Mouse (Mus musculus): ENCODE measurements around the gene Btg3. TPM values are rescaled to one million over a fixed set of nuclear protein-coding genes. Genes with fewer than 3 reads are reported as not detected.
"Not testable (repeated sequence)": the region's sequence is repeated elsewhere in the genome, so short reads cannot be mapped to it uniquely, and the experiment has no call there.

Gene Btg3
- polyA plus RNA-seq, 1 experiment from 2014 or later = 23.3 TPM

DNA sequence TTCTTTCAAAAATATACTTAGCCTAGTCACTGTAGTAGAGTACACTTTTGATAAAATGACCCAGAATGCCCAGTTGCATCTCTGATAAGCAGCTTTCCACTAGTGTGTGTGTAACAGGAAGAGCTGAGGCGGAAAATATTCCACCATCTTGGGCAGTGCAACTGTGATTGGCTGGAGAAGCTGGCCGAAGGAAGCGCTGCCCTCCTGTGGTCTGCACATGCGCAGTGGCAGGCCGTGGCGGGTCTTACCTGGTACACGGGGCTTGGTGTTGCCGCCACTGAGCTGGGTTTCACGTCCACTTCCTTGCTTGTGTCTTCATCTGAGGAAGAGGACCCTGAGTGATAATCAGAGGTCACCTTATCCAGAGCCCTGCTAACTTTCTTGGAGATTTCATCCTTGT lies 12.4 kb downstream of the Btg3 start:
- not testable (repeated sequence) for H3K9me3 ChIP-seq (ENCODE audit: control insufficient read depth, low read length); H3K4me2 ChIP-seq (ENCODE audit: low read length); ATAC-seq; H3K4me3 ChIP-seq (replicated peaks; ENCODE audit: low read length); H3K27me3 ChIP-seq (replicated peaks; ENCODE audit: control insufficient read depth, insufficient read depth, low read length); H3K9ac ChIP-seq (replicated peaks; ENCODE audit: low read depth, low read length); H3K36me3 ChIP-seq (ENCODE audit: control insufficient read depth, insufficient read depth); H3K27ac ChIP-seq (ENCODE audit: low read length); H3K4me1 ChIP-seq (replicated peaks; ENCODE audit: control insufficient read depth, insufficient read depth, low read length)
- WGBS = 92% methylated on average over 9 of the region's 9 CpGs

GRCm38 (mm10) chr16:78361466-78361865 lies 15.5 kb downstream of the Btg3 start:
- H3K4me2 ChIP-seq (ENCODE audit: low read length) = no peak overlapping the region
- H3K9ac ChIP-seq (replicated peaks; ENCODE audit: low read depth, low read length) = no peak overlapping the region
- peaks cover 4% of the 10 kb centered on the region for H3K36me3 ChIP-seq (ENCODE audit: control insufficient read depth, insufficient read depth)
- H3K27me3 ChIP-seq (replicated peaks; ENCODE audit: control insufficient read depth, insufficient read depth, low read length) = no peaks in the 10 kb centered on the region
- H3K27ac ChIP-seq (ENCODE audit: low read length) = no peak overlapping the region
- no peak for ATAC-seq
- no peak overlapping the region for H3K4me3 ChIP-seq (replicated peaks; ENCODE audit: low read length)
- 86% methylated on average over 4 of the region's 4 CpGs for WGBS
- H3K9me3 ChIP-seq (ENCODE audit: control insufficient read depth, low read length) = no peaks in the 10 kb centered on the region
- no peaks in the 10 kb centered on the region for H3K4me1 ChIP-seq (replicated peaks; ENCODE audit: control insufficient read depth, insufficient read depth, low read length)

GRCm38 (mm10) chr16:78357757-78358156 lies 19.2 kb downstream of the Btg3 start:
- WGBS = 94% methylated on average over 3 of the region's 3 CpGs
- Histone ChIP-seq H3K27me3 (replicated peaks; ENCODE audit: control insufficient read depth, insufficient read depth, low read length) (no peaks in the 10 kb centered on the region), H3K9me3 (ENCODE audit: control insufficient read depth, low read length) (no peaks in the 10 kb centered on the region), H3K4me1 (replicated peaks; ENCODE audit: control insufficient read depth, insufficient read depth, low read length) (no peaks in the 10 kb centered on the region), H3K4me2 (ENCODE audit: low read length) (no peak overlapping the region), H3K36me3 (ENCODE audit: control insufficient read depth, insufficient read depth) (0 out of 2 replicates have a peak, but pooled peaks cover 2% of the 10 kb centered on the region), H3K4me3 (replicated peaks; ENCODE audit: low read length) (no peak overlapping the region), H3K27ac (ENCODE audit: low read length) (no peak overlapping the region), H3K9ac (replicated peaks; ENCODE audit: low read depth, low read length) (no peak overlapping the region)
- no peak for ATAC-seq

DNA sequence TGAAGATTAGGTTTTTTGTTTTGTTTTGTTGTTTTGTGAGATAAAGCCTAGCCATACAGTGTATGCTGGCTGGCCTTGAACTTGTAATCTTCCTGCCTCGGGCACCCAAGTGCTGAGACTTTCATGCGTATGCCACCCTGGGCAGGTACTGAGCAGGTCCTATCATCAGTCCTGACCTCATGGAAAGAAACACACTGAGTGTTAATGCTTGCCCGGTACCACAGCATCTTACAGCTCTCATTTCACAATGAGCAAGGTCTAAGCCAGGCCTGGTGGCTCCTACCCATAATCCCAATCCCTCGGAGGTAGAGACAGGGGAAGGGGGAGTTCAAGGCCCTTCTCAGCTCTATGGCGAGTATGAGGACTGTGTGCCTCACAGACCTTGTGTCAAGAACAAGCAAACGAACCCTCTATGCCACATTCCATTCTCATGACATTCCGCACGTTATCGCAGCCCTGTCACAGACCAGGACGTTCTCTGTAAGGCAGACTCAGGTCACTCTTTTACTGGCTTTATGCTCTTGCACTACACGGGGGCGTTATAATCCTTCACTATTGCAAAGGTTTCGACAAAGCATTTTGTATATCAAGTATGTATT lies 29.6 kb downstream of the Btg3 start:
- H3K27ac ChIP-seq (ENCODE audit: low read length) = no peak overlapping the region
- no peaks in the 10 kb centered on the region for H3K4me1 ChIP-seq (replicated peaks; ENCODE audit: control insufficient read depth, insufficient read depth, low read length)
- no peak for ATAC-seq
- peaks cover 4% of the 10 kb centered on the region for H3K36me3 ChIP-seq (ENCODE audit: control insufficient read depth, insufficient read depth)
- H3K4me2 ChIP-seq (ENCODE audit: low read length) = no peak overlapping the region
- WGBS = 80% methylated on average over 13 of the region's 13 CpGs
- H3K9ac ChIP-seq (replicated peaks; ENCODE audit: low read depth, low read length) = no peak overlapping the region
- no peaks in the 10 kb centered on the region for H3K9me3 ChIP-seq (ENCODE audit: control insufficient read depth, low read length)
- no peaks in the 10 kb centered on the region for H3K27me3 ChIP-seq (replicated peaks; ENCODE audit: control insufficient read depth, insufficient read depth, low read length)
- no peak overlapping the region for H3K4me3 ChIP-seq (replicated peaks; ENCODE audit: low read length)

- H3K4me3 ChIP-seq (replicated peaks; ENCODE audit: low read length) = no peak overlapping the region
- no peak overlapping the region for H3K9ac ChIP-seq (replicated peaks; ENCODE audit: low read depth, low read length)
- WGBS = 88% methylated on average over 2 of the region's 2 CpGs
- H3K27ac ChIP-seq (ENCODE audit: low read length) = no peak overlapping the region
- H3K4me2 ChIP-seq (ENCODE audit: low read length) = no peak overlapping the region
- H3K9me3 ChIP-seq (ENCODE audit: control insufficient read depth, low read length) = no peaks in the 10 kb centered on the region
- no peak for ATAC-seq
- peaks cover 4% of the 10 kb centered on the region for H3K36me3 ChIP-seq (ENCODE audit: control insufficient read depth, insufficient read depth)
- H3K27me3 ChIP-seq (replicated peaks; ENCODE audit: control insufficient read depth, insufficient read depth, low read length) = no peaks in the 10 kb centered on the region
- no peaks in the 10 kb centered on the region for H3K4me1 ChIP-seq (replicated peaks; ENCODE audit: control insufficient read depth, insufficient read depth, low read length)
These were observed 30.2 kb downstream of the Btg3 start for GRCm38 (mm10) chr16:78346662-78347327.

- ATAC-seq = no peak
These were observed 33.2 kb downstream of the Btg3 start for GRCm38 (mm10) chr16:78343792-78344191.

GRCm38 (mm10) chr16:78342767-78343166 lies 34.2 kb downstream of the Btg3 start:
- Histone ChIP-seq H3K4me1 (replicated peaks; ENCODE audit: control insufficient read depth, insufficient read depth, low read length) (no peaks in the 10 kb centered on the region), H3K27me3 (replicated peaks; ENCODE audit: control insufficient read depth, insufficient read depth, low read length) (no peaks in the 10 kb centered on the region), H3K36me3 (ENCODE audit: control insufficient read depth, insufficient read depth) (no peaks in the 10 kb centered on the region), H3K4me2 (ENCODE audit: low read length) (no peak overlapping the region), H3K27ac (ENCODE audit: low read length) (no peak overlapping the region), H3K9ac (replicated peaks; ENCODE audit: low read depth, low read length) (no peak overlapping the region), H3K9me3 (ENCODE audit: control insufficient read depth, low read length) (no peaks in the 10 kb centered on the region), H3K4me3 (replicated peaks; ENCODE audit: low read length) (no peak overlapping the region)
- no peak for ATAC-seq
- 82% methylated on average over 5 of the region's 5 CpGs for WGBS

More at GRCm38 (mm10) chr16:78343792-78344191, 33.2 kb downstream of the Btg3 start:
- no peaks in the 10 kb centered on the region for H3K9me3 ChIP-seq (ENCODE audit: control insufficient read depth, low read length)
- H3K4me3 ChIP-seq (replicated peaks; ENCODE audit: low read length) = no peak overlapping the region
- 71% methylated on average over 6 of the region's 6 CpGs for WGBS
- H3K9ac ChIP-seq (replicated peaks; ENCODE audit: low read depth, low read length) = no peak overlapping the region
- no peaks in the 10 kb centered on the region for H3K36me3 ChIP-seq (ENCODE audit: control insufficient read depth, insufficient read depth)
- H3K27ac ChIP-seq (ENCODE audit: low read length) = no peak overlapping the region
- H3K4me1 ChIP-seq (replicated peaks; ENCODE audit: control insufficient read depth, insufficient read depth, low read length) = no peaks in the 10 kb centered on the region
- no peak overlapping the region for H3K4me2 ChIP-seq (ENCODE audit: low read length)
- H3K27me3 ChIP-seq (replicated peaks; ENCODE audit: control insufficient read depth, insufficient read depth, low read length) = no peaks in the 10 kb centered on the region

DNA sequence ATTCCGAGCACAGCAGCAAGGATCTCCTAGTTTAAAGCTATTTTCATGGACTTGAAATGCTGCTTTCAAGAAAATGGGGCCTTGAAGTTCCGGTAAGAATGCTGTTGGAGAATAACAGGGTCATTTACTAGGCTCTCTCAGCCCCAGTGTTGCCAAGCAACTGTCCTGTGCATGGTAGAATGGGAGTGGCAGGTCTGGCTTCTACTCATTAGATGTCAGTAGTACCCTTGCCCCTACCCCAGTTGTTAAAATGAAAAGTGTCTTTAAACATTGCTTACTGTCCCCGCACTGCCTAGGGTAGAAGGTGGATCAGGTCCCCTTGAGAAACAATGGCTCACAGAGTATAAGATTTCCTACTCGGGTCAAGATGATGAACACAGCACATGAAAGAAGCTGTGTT lies 35.6 kb downstream of the Btg3 start:
- Histone ChIP-seq H3K9ac (replicated peaks; ENCODE audit: low read depth, low read length) (no peak overlapping the region), H3K36me3 (ENCODE audit: control insufficient read depth, insufficient read depth) (peaks cover under 1% of the 10 kb centered on the region; the same call in 1 of the 2 replicates), H3K9me3 (ENCODE audit: control insufficient read depth, low read length) (no peaks in the 10 kb centered on the region), H3K4me2 (ENCODE audit: low read length) (no peak overlapping the region), H3K27ac (ENCODE audit: low read length) (no peak overlapping the region), H3K27me3 (replicated peaks; ENCODE audit: control insufficient read depth, insufficient read depth, low read length) (no peaks in the 10 kb centered on the region), H3K4me3 (replicated peaks; ENCODE audit: low read length) (no peak overlapping the region), H3K4me1 (replicated peaks; ENCODE audit: control insufficient read depth, insufficient read depth, low read length) (no peaks in the 10 kb centered on the region)
- 43% methylated on average over 4 of the region's 4 CpGs for WGBS
- ATAC-seq = peak; percentile 58; the same call in 1 of the 2 replicates

DNA sequence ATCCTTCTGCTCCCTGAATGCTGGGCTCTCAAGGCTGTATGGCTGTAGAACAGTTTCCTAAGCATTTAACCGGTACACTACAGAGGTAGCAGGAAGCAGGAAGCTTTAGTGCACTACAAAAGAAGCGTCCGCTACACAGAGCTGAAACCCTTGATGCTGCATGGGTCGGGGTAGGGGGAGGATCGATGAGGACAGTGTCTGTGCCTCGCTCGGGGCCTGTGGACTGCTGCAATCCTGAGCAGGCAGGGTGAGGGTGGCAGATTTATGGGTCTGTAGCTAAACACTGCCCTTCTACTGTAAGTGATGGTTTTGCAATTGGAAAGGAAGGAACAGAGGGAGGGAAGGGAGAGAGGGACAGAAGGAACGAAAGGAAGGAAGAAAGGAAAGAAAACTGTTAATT lies 39.8 kb downstream of the Btg3 start:
- Histone ChIP-seq H3K4me2 (ENCODE audit: low read length) (no peak overlapping the region), H3K9me3 (ENCODE audit: control insufficient read depth, low read length) (no peaks in the 10 kb centered on the region), H3K36me3 (ENCODE audit: control insufficient read depth, insufficient read depth) (peaks cover 24% of the 10 kb centered on the region), H3K9ac (replicated peaks; ENCODE audit: low read depth, low read length) (no peak overlapping the region), H3K27me3 (replicated peaks; ENCODE audit: control insufficient read depth, insufficient read depth, low read length) (no peaks in the 10 kb centered on the region), H3K4me1 (replicated peaks; ENCODE audit: control insufficient read depth, insufficient read depth, low read length) (no peaks in the 10 kb centered on the region), H3K27ac (ENCODE audit: low read length) (no peak overlapping the region), H3K4me3 (replicated peaks; ENCODE audit: low read length) (no peak overlapping the region)
- ATAC-seq = no peak
- WGBS = 75% methylated on average over 8 of the region's 8 CpGs

Measured in forebrain, embryonic 16.5 days (tissue).